Mouse (Mus musculus) macrophage (primary cell): ENCODE measurements around the gene Slc25a3. TPM values are rescaled to one million over a fixed set of nuclear protein-coding genes. Genes with fewer than 3 reads are reported as not detected.

ENCODE experiments used
- H3K27ac ChIP-seq: fragments of 350-480 bp; formaldehyde crosslinking; 2 replicates; pipeline ENCODE4 v1.9.0; 2021
- H3K36me3 ChIP-seq: fragments of 350-480 bp; formaldehyde crosslinking; 2 replicates; pipeline ENCODE4 v1.9.0; 2021; ENCODE audit errors: inconsistent target
- H3K4me3 ChIP-seq: fragments of 350-480 bp; formaldehyde crosslinking; 2 replicates; pipeline ENCODE4 v1.9.0; 2021; ENCODE audit errors: inconsistent target
- H3K79me2 ChIP-seq: fragments of 350-480 bp; formaldehyde crosslinking; 2 replicates; pipeline ENCODE4 v1.9.0; 2021; ENCODE audit errors: inconsistent target
- WGBS: methylation state at CpG from one replicate; pipeline ENCODE4 v1.1.7; 2026; ENCODE audit warnings: inconsistent platforms; ENCODE audit not compliant: missing documents; 5-methylcytosine and 5-hydroxymethylcytosine counted together
- polyA plus RNA-seq: library from polyadenylated mRNA; stranded (reverse); fragments of 250-400 nt; gene quantifications from 3 replicates; pipeline ENCODE4 v1.2.4, GENCODE M21; 2018; ENCODE audit warnings: inconsistent platforms

Slc25a3 gene
- polyA plus RNA-seq, 1 experiment from 2014 or later: 239 TPM

DNA sequence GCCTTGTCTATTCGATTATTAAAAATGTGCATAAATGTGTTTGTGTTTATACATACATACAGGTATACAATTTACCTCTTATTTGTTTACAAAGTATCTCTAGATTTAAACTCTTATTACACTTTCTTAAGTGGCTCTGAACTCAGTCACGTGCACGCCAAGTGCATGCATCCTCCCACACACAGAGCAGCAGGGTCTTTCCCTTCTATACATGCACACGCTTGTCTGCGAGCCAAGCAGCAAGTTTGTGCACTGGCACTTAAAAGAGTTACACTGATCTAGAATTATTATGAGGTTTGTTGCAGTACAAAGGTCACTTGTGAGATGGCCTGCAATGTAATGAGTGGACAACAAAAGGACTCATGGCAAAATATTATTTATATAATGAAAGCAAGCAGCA lies 37.1 kb upstream of the Slc25a3 start:
- H3K36me3 ChIP-seq: peaks cover 28% of the 10 kb centered on the region; the same call in 1 of the 2 replicates
- 97% methylated on average over 5 of the region's 5 CpGs for WGBS
- no peak overlapping the region for H3K4me3 ChIP-seq
- peaks cover 100% of the 10 kb centered on the region for H3K79me2 ChIP-seq
- peak overlapping the region; percentile 47; the same call in 1 of the 2 replicates for H3K27ac ChIP-seq

- 97% methylated on average over 8 of the region's 8 CpGs for whole genome bisulfite sequencing
These were observed 34.6 kb upstream of the Slc25a3 start for GRCm38 (mm10) chr10:91158442-91158841.

GRCm38 (mm10) chr10:91156338-91156737 lies 32.5 kb upstream of the Slc25a3 start:
- H3K36me3 ChIP-seq: peaks cover 26% of the 10 kb centered on the region
- peaks cover 98% of the 10 kb centered on the region for H3K79me2 ChIP-seq
- 98% methylated on average over 5 of the region's 6 CpGs for WGBS
- H3K27ac ChIP-seq: peak overlapping the region; percentile 88
- no peak overlapping the region for H3K4me3 ChIP-seq

More at GRCm38 (mm10) chr10:91158442-91158841, 34.6 kb upstream of the Slc25a3 start:
- Histone ChIP-seq H3K36me3 (peaks cover 27% of the 10 kb centered on the region; the same call in 1 of the 2 replicates), H3K27ac (peak overlapping the region; percentile 88), H3K79me2 (peaks cover 100% of the 10 kb centered on the region), H3K4me3 (no peak overlapping the region)

DNA sequence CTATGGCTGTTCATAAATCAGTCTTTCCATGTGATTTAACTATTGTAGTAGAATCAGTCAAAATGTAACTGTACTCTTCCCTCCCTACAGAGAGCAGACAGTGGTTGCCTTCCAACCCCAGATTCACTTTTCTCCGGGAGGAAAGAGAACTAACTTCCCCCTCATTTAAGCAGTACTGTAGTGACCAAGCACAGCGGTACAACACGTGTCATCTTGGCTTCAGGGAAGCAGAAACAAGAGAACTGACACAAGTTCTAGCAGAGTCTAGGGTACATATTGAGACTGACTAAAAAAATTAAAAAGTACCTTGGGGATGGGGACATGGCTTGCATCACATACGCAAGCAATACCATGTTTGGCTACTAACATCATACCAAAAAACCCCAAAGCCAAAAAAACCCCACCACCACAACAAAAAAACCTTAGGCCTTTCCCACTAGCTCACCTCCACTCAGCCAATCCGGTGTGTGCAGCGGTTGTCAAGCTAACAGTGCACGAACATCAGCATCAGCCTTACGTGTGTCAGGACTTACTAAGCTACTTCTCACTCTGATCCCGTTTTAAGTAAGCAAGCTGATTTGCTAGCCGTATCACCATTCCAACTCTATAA lies 30.1 kb upstream of the Slc25a3 start:
- Histone ChIP-seq H3K79me2 (peaks cover 89% of the 10 kb centered on the region), H3K4me3 (no peak overlapping the region), H3K36me3 (peaks cover 43% of the 10 kb centered on the region), H3K27ac (peak overlapping the region; percentile 25)
- 90% methylated on average over 10 of the region's 10 CpGs for WGBS

GRCm38 (mm10) chr10:91145413-91145812 lies 21.6 kb upstream of the Slc25a3 start:
- 94% methylated on average over 7 of the region's 7 CpGs for WGBS
- Histone ChIP-seq H3K36me3 (peaks cover 25% of the 10 kb centered on the region; the same call in 1 of the 2 replicates), H3K4me3 (no peak overlapping the region), H3K27ac (no peak overlapping the region), H3K79me2 (peaks cover 9% of the 10 kb centered on the region; the same call in 1 of the 2 replicates)

DNA sequence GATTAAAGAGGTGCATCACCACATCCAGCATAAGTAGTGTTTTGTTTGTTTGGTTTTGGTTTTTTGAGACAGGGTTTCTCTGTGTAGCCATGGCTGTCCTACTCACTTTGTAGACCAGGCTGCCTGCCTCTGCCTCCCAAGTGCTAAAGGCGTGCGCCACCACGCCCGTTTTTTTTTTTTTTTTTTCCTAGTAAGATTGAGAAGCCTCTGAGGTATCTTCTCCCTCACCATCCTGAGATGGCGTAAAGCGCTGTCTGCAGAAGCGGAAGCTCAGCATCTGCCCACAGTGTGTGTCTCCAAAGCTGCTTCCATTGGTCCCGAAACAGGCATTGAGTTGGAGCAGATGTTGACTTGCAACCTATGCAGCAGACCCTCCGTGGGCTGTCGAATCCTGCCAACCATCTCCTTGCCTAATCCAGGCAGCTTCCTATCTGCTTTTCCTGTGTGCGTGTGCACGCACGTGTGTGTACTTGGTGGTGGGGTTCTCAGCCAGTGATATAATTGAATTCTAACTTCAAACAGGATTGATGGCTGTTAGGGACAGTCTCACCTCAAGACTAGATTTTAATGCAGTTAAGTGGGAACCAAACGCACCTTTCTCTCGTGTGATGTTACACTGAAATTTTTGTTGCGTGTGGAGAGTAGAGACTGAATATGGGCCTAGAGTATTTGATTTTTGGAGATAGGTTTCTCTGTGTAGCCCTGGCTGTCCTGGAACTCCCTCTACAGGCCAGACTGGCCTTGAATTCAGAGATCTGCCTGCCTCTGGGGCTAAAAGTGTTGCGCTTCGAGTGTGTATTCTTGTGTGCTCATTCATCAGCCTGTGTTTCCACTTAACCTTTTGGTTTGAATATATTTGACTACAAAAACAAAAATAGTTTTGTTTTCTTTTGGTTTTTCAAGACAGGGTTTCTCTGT lies 19.7 kb upstream of the Slc25a3 start:
- Histone ChIP-seq H3K36me3 (peaks cover 7% of the 10 kb centered on the region; the same call in 1 of the 2 replicates), H3K4me3 (no peak overlapping the region), H3K79me2 (no peaks in the 10 kb centered on the region; the same call in 1 of the 2 replicates), H3K27ac (no peak overlapping the region)
- WGBS: 68% methylated on average over 11 of the region's 18 CpGs

DNA sequence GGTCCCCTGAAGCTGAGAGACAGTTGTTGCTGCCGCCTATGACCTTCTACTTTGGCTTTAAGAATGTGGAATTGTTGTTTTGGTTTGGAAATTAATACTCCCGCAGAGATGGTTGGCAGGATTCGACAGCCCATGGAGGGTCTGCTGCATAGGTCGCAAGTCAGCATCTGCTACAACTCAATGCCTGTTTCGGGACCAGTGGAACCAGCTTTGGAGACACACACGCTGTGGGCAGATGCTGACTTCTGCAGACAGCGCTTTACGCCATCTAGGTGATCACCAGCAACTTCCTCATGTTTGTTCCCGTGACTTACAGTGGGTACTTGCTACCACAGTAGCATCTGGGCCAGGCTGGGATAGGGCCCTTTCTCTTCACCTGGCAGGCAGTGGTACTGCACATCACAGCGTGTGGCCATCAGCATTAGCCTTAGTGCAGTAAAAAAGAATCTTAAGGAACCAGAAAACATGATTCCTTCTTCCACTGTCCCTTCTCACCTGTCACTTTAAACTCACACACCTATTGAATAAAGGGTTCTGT lies 18.9 kb upstream of the Slc25a3 start:
- no peaks in the 10 kb centered on the region for H3K79me2 ChIP-seq
- H3K4me3 ChIP-seq: no peak overlapping the region
- H3K27ac ChIP-seq: no peak overlapping the region
- WGBS: 80% methylated on average over 10 of the region's 10 CpGs
- peaks cover 6% of the 10 kb centered on the region; the same call in 1 of the 2 replicates for H3K36me3 ChIP-seq

GRCm38 (mm10) chr10:91141564-91141963 lies 17.7 kb upstream of the Slc25a3 start:
- 5% methylated on average over 2 of the region's 2 CpGs for WGBS
- Histone ChIP-seq H3K79me2 (no peaks in the 10 kb centered on the region), H3K4me3 (no peak overlapping the region), H3K36me3 (peaks cover 2% of the 10 kb centered on the region; the same call in 1 of the 2 replicates), H3K27ac (no peak overlapping the region)

GRCm38 (mm10) chr10:91139148-91139766 lies 15.4 kb upstream of the Slc25a3 start:
- Histone ChIP-seq H3K36me3 (no peaks in the 10 kb centered on the region), H3K4me3 (no peak overlapping the region), H3K79me2 (no peaks in the 10 kb centered on the region), H3K27ac (peak overlapping the region; percentile 97)
- 81% methylated on average over 11 of the region's 14 CpGs for WGBS

GRCm38 (mm10) chr10:91138317-91138716 lies 14.5 kb upstream of the Slc25a3 start:
- Histone ChIP-seq H3K36me3 (no peaks in the 10 kb centered on the region), H3K4me3 (no peak overlapping the region), H3K79me2 (no peaks in the 10 kb centered on the region), H3K27ac (peak overlapping the region; percentile 97)
- 28% methylated on average over 3 of the region's 3 CpGs for WGBS

GRCm38 (mm10) chr10:91137400-91137799 lies 13.5 kb upstream of the Slc25a3 start:
- Histone ChIP-seq H3K27ac (peak overlapping the region; percentile 97), H3K4me3 (no peak overlapping the region), H3K36me3 (no peaks in the 10 kb centered on the region), H3K79me2 (no peaks in the 10 kb centered on the region)
- WGBS: 31% methylated on average over 9 of the region's 9 CpGs

- WGBS: 96% methylated on average over 7 of the region's 7 CpGs
- H3K4me3 ChIP-seq: no peak overlapping the region
- H3K36me3 ChIP-seq: no peaks in the 10 kb centered on the region
- H3K79me2 ChIP-seq: no peaks in the 10 kb centered on the region
- H3K27ac ChIP-seq: no peak overlapping the region
These were observed 11.6 kb upstream of the Slc25a3 start for GRCm38 (mm10) chr10:91135302-91135972.

DNA sequence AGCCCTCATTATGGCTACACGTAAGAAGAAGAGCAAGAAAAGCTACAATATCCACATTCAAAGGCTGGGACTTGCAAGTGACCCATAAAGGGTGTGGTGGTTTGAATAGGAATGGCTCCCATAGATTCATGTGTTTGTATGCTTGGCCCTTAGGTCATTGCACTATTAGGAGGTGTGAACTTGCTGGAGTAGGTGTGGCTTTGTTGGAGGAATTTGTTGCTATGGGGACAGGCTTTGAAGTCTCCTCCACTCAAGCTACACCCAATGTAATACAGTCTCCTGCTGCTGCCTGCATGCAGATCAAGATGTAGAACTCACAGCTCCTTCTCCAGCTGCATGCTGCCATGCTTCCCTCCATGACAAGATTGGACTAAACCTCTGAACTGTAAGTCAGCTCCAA lies 7.7 kb upstream of the Slc25a3 start:
- Histone ChIP-seq H3K27ac (no peak overlapping the region), H3K36me3 (no peaks in the 10 kb centered on the region), H3K4me3 (no peak overlapping the region), H3K79me2 (no peaks in the 10 kb centered on the region)
- WGBS: 100% methylated on average over 1 of the region's 1 CpGs

GRCm38 (mm10) chr10:91130792-91131191 lies 6.9 kb upstream of the Slc25a3 start:
- Histone ChIP-seq H3K79me2 (no peaks in the 10 kb centered on the region), H3K27ac (no peak overlapping the region), H3K36me3 (no peaks in the 10 kb centered on the region), H3K4me3 (no peak overlapping the region)
- 97% methylated on average over 3 of the region's 3 CpGs for WGBS
